Mouse (Mus musculus) midbrain, embryonic 15.5 days (tissue): ENCODE measurements at regions not wholly inside any gene's neighbourhood (a gene's known extent, or its start where the extent isn't known, plus 50 kb on each side); places are given as distances from the start of the nearest gene placed in this dataset.
"Not testable (repeated sequence)": the region's sequence is repeated elsewhere in the genome, so short reads cannot be mapped to it uniquely, and the experiment has no call there.

Experiments used
- ATAC-seq: fragments of 200-750 bp; cut with Nextera tagmentation; replicated peaks from 2 replicates; pipeline ENCODE4 v1.8.0; 2017; ENCODE audit warnings: moderate TSS enrichment
- H3K27ac ChIP-seq: fragments of 300-500 bp; sonication (generic); 2 replicates; pipeline ENCODE4 v1.5.1; 2015; ENCODE audit warnings: mild to moderate bottlenecking, inconsistent platforms
- H3K27me3 ChIP-seq: fragments of 300-500 bp; sonication (generic); replicated peaks from 2 replicates; pipeline ENCODE4 v1.6.1; 2015; ENCODE audit warnings: inconsistent platforms
- H3K36me3 ChIP-seq: fragments of 300-500 bp; sonication (generic); replicated peaks from 2 replicates; pipeline ENCODE4 v1.6.1; 2015; ENCODE audit warnings: inconsistent platforms
- H3K4me1 ChIP-seq: fragments of 300-500 bp; sonication (generic); 2 replicates; pipeline ENCODE4 v1.6.1; 2015; ENCODE audit warnings: inconsistent platforms
- H3K4me2 ChIP-seq: fragments of 300-500 bp; sonication (generic); 2 replicates; pipeline ENCODE4 v1.6.1; 2015; ENCODE audit warnings: inconsistent platforms, mild to moderate bottlenecking, moderate library complexity
- H3K4me3 ChIP-seq: fragments of 300-500 bp; sonication (generic); 2 replicates; pipeline ENCODE4 v1.5.1; 2015; ENCODE audit warnings: mild to moderate bottlenecking, inconsistent platforms
- H3K9ac ChIP-seq: fragments of 300-500 bp; sonication (generic); 2 replicates; pipeline ENCODE4 v1.6.1; 2015; ENCODE audit warnings: mild to moderate bottlenecking, inconsistent platforms
- H3K9me3 ChIP-seq: fragments of 300-500 bp; sonication (generic); 2 replicates; pipeline ENCODE4 v1.6.1; 2016; ENCODE audit warnings: inconsistent platforms
- WGBS: fragments of 180-500 bp; shearing (Covaris S2); methylation state at CpG from one replicate; pipeline ENCODE4 v1.1.7; 2015; ENCODE audit warnings: mixed read lengths; 5-methylcytosine and 5-hydroxymethylcytosine counted together

DNA sequence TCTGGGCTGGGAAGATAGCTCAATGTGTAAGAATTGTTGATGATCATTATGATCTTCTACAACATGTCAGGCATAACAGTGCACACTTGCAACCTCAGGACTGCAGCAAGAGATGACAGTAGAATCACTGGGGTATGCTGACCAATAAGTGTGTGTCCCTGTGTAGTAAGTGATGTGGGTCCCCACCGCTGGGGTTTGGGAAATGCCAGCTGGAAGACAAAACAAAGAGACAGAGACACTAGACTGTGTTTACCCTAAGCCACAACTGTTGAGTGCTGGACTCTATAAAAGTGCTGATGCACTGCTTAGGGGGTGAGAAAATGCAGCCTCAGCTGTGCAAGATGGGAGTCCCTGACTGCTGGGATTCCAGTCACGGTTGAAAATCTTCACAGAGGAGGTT lies 448.0 kb upstream of the Cox7c start:
- no peaks in the 10 kb centered on the region for H3K9me3 ChIP-seq
- 37% methylated on average over 2 of the region's 2 CpGs for WGBS
- H3K36me3 ChIP-seq, result no peaks in the 10 kb centered on the region
- peaks cover 4% of the 10 kb centered on the region; the same call in 1 of the 2 replicates for H3K4me1 ChIP-seq
- H3K4me3 ChIP-seq, result no peak overlapping the region
- 0 out of 2 replicates have a peak, but pooled peaks have one; percentile 24 for ATAC-seq
- H3K4me2 ChIP-seq, result no peak overlapping the region
- no peak overlapping the region for H3K9ac ChIP-seq
- no peak overlapping the region for H3K27ac ChIP-seq
- no peaks in the 10 kb centered on the region for H3K27me3 ChIP-seq

DNA sequence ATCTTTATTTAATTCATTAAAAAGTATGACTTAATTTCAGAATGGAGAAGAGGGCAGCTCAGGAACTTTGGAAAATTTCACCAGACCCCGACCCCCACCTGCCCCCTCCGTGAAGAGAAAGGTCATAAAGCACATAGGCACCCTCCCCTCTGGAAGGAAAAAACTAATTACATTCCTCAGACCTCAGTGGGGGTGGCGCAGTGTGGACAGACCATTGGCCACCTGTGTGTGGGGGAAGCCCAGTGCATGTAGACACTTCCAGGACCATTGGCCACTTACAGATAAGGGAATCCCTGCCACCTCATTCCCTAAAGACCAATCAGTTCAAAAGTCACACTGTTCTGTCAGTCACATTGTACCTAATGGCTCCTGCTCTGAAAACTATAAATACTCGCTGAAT lies 422.0 kb upstream of the Cox7c start:
- H3K4me2 ChIP-seq, result no peak overlapping the region
- H3K9me3 ChIP-seq, result no peaks in the 10 kb centered on the region
- H3K4me1 ChIP-seq, result no peaks in the 10 kb centered on the region
- no peaks in the 10 kb centered on the region for H3K36me3 ChIP-seq
- H3K9ac ChIP-seq, result no peak overlapping the region
- H3K27me3 ChIP-seq, result no peaks in the 10 kb centered on the region
- no peak overlapping the region for H3K4me3 ChIP-seq
- 80% methylated on average over 4 of the region's 4 CpGs for WGBS
- ATAC-seq, result no peak
- no peak overlapping the region for H3K27ac ChIP-seq

DNA sequence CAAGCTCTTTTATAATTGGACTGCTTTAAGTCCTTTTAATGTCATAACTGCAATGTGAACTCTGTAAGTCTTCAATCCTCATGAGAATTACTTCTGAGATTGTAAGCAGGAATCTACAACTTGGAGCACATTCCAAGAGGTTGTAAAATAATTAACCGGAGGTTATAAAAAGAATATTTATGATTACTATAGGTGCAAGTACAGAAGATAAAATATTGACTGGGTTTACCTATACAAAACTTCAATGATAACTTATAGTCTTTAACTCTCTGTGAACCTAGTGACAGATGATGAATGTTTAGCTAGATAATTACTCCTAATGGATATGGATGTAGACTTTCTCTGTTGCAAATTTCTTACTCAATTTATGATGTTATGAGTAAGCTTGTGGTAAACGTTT lies 375.9 kb upstream of the Cox7c start:
- H3K9me3 ChIP-seq, result no peaks in the 10 kb centered on the region
- ATAC-seq, result no peak
- no peaks in the 10 kb centered on the region for H3K27me3 ChIP-seq
- H3K36me3 ChIP-seq, result no peaks in the 10 kb centered on the region
- H3K9ac ChIP-seq, result no peak overlapping the region
- no peak overlapping the region for H3K4me3 ChIP-seq
- no peak overlapping the region for H3K27ac ChIP-seq
- H3K4me2 ChIP-seq, result no peak overlapping the region
- no peaks in the 10 kb centered on the region for H3K4me1 ChIP-seq
- WGBS, result 90% methylated on average over 2 of the region's 2 CpGs

DNA sequence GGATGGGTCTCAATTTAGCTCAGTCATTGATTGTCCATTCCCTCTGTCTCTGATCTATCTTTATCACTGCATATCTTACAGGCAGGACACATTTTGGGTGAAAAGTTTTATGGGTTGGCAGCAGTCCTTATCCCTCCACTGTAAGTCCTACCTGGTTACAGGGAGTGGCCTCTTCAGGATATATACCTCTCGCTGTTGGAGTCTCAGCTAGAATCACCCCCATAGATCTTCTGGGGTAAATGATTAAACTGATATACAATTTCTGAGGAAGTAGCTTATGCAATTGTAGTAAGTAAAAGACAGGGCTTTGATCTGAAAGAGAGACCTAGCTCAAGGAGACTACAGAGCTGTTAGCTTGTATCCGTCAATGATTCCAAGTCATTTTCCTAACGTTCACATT lies 334.7 kb upstream of the Cox7c start:
- Histone ChIP-seq H3K9me3 (no peaks in the 10 kb centered on the region), H3K27me3 (no peaks in the 10 kb centered on the region), H3K4me3 (no peak overlapping the region), H3K27ac (no peak overlapping the region), H3K36me3 (no peaks in the 10 kb centered on the region), H3K9ac (no peak overlapping the region), H3K4me2 (no peak overlapping the region), H3K4me1 (no peaks in the 10 kb centered on the region)
- WGBS, result 92% methylated on average over 3 of the region's 3 CpGs
- ATAC-seq, result no peak

DNA sequence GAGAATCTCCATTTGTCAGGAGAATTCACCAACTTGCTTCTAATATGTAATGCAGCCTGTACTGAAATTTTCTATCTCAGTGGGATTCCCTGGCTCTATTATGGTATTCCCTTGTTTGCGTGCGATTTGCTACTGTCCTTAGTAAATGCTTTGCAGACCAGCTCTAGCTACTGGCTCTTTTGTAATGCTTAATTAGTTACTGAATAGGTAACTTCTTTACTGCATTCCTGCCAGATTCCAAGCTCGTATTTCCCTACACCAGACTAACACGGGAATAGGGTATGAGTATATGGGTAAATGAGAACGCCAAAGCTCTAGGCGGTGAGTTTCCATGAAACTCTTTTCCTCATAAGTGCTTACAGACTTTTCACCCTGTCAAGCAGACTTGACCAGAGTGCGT lies 332.5 kb upstream of the Cox7c start:
- H3K4me1 ChIP-seq, H3K27me3 ChIP-seq, H3K36me3 ChIP-seq, H3K4me3 ChIP-seq, H3K27ac ChIP-seq, H3K9ac ChIP-seq, H3K4me2 ChIP-seq, H3K9me3 ChIP-seq, ATAC-seq: not testable (repeated sequence)
- WGBS, result 34% methylated on average over 7 of the region's 7 CpGs

DNA sequence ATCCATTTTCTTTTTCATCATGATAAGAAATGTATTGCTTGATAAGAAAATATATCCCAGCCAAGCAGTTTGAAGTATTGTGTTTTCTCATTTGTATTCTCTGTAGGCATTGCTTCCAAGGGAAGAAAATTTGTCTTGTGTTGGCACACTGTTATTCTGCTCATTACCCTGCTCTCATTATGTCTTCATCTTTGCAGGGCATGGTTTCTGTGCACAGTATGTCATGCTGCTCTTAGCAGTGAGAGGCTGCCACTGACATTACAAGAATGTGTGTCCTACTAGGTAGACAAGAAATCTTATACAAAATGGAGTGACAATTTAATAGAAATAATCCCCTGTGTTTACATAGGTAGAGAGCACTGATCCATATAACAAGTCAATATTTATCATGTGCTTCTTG lies 329.1 kb upstream of the Cox7c start:
- H3K4me3 ChIP-seq, result no peak overlapping the region
- no peaks in the 10 kb centered on the region for H3K4me1 ChIP-seq
- ATAC-seq, result no peak; the same call in 1 of the 2 replicates
- no peaks in the 10 kb centered on the region for H3K9me3 ChIP-seq
- H3K4me2 ChIP-seq, result no peak overlapping the region
- no peaks in the 10 kb centered on the region for H3K27me3 ChIP-seq
- no peak overlapping the region for H3K27ac ChIP-seq
- no peak overlapping the region for H3K9ac ChIP-seq
- H3K36me3 ChIP-seq, result no peaks in the 10 kb centered on the region

DNA sequence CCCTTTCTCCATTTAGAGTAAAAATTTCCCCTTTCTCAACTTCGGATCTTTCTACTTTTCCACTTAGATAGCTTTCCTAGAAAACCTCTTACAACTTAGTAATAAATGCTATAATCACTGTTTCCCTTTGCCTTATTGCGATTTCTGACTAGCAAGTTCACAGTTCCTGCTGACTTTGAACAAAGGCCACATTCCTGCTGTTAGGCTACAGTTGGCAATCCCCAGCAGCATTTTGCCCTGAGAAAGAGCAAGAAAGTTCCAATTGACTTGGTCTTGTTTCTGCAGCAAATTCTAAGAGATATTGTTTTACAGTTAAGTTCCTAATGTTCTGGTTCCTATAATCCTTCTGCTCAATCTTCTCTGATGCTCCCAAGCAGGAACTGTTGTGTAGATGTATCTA lies 299.2 kb upstream of the Cox7c start:
- WGBS, result 65% methylated on average over 2 of the region's 2 CpGs
- H3K27me3 ChIP-seq, result no peaks in the 10 kb centered on the region
- no peak overlapping the region for H3K4me2 ChIP-seq
- no peak overlapping the region for H3K27ac ChIP-seq
- no peaks in the 10 kb centered on the region for H3K4me1 ChIP-seq
- ATAC-seq, result no peak
- no peak overlapping the region for H3K9ac ChIP-seq
- H3K9me3 ChIP-seq, result no peaks in the 10 kb centered on the region
- no peaks in the 10 kb centered on the region for H3K36me3 ChIP-seq
- H3K4me3 ChIP-seq, result no peak overlapping the region

DNA sequence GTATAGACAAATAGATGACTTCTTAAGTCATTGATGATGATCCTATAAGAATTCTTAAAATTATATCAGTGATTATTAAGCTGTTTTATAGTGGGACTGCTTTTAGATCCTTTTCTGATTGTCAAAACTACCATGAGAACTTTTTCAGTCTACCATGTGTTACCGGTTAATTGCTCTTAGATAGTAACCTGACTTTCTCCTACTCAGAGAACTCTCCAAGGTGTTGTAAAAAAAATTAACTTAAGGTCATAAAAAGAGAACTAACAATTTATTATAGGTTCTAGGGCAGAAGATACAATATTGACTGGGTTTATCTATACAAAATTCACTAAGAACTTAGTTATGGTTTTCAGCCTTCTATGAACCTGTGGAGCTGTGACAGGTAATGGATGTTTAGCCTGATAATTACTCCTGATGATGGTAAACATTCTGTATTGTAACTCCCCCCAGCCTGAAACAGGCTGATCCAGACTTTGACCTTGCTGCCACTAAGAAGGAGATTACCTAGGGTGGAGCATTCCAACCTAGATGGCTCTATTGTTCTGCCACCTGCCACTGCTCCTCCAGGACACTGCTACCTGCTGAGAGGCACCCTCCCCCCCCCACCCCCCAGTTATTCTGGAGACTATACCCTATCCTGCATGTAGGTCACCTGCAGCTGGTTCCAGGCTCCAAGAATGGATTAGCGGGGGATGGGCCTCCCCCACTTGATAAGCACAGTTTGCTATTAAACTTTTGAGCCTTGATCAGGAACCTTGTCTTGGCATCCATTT lies 298.4 kb upstream of the Cox7c start:
- no peaks in the 10 kb centered on the region for H3K36me3 ChIP-seq
- no peak overlapping the region for H3K4me2 ChIP-seq
- H3K4me1 ChIP-seq, result no peaks in the 10 kb centered on the region
- WGBS, result 97% methylated on average over 2 of the region's 2 CpGs
- H3K9ac ChIP-seq, result no peak overlapping the region
- H3K4me3 ChIP-seq, result no peak overlapping the region
- no peak overlapping the region for H3K27ac ChIP-seq
- H3K27me3 ChIP-seq, result no peaks in the 10 kb centered on the region
- H3K9me3 ChIP-seq, result no peaks in the 10 kb centered on the region
- ATAC-seq, result no peak

DNA sequence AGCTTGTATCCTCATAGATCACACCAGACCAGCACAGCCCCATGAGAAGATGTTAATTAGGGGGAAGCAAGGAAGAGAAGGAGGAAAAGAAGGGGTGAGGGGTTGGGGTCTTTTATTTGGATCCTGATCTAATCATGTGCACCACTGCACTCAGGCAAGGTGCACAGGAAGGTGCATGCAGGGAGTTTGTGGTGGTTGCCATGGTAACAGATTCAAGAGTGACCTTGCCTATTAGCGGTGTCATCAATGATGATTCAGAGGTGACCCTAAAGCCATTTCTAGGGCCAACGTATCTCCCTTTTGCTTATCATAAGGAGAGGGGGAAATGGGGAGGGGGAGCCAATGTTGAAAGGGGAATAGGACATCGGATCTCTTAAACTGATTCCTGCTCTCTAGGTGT lies 289.8 kb upstream of the Cox7c start:
- WGBS, result 80% methylated on average over 3 of the region's 3 CpGs
- Histone ChIP-seq H3K4me1 (no peaks in the 10 kb centered on the region), H3K9ac (no peak overlapping the region), H3K9me3 (no peaks in the 10 kb centered on the region), H3K36me3 (no peaks in the 10 kb centered on the region), H3K27ac (no peak overlapping the region), H3K27me3 (no peaks in the 10 kb centered on the region), H3K4me3 (no peak overlapping the region), H3K4me2 (no peak overlapping the region)
- no peak for ATAC-seq
